Mouse (Mus musculus) left cerebral cortex, postnatal 10 days (tissue): ENCODE measurements around the gene Gna15. TPM values are rescaled to one million over a fixed set of nuclear protein-coding genes. Genes with fewer than 3 reads are reported as not detected.

Source experiments
- DNase-seq, 2 experiments: peaks; one replicate each; pipeline ENCODE4 v3.0.0; 2021 to 2022; ENCODE audit warnings: low spot score in 2 of 2, mixed read lengths in 1 of 2; ENCODE audit errors: extremely low spot score in 1 of 2
- intact Hi-C: fragments of 180-260 bp; cut with DNase I; formaldehyde crosslinking; loops from one replicate; pipeline ENCODE4 v1.15.1; 2025
- total RNA-seq, 2 experiments: library from RNA; stranded (reverse); gene quantifications; 2 replicates each; pipeline ENCODE4 v1.2.3; 2021

Gene Gna15
- total RNA-seq, 2 experiments from 2014 or later: 2.3 to 2.9 TPM

GRCm38 (mm10) chr10:81557491-81557890 lies 33.5 kb upstream of the Gna15 start:
- intact Hi-C loops: loop anchor here (10.0 kb wide), 1 partner anchor 47 kb away; the partner anchor contains the start of genes BC025920 and Tle6

GRCm38 (mm10) chr10:81556282-81556681 lies 32.3 kb upstream of the Gna15 start:
- intact Hi-C loops: loop anchor here (10.0 kb wide), 1 partner anchor 49 kb away; the partner anchor contains the start of genes BC025920 and Tle6
- DNase-seq: no peak

More at GRCm38 (mm10) chr10:81557491-81557890, 33.5 kb upstream of the Gna15 start:
- DNase-seq: no peak

DNA sequence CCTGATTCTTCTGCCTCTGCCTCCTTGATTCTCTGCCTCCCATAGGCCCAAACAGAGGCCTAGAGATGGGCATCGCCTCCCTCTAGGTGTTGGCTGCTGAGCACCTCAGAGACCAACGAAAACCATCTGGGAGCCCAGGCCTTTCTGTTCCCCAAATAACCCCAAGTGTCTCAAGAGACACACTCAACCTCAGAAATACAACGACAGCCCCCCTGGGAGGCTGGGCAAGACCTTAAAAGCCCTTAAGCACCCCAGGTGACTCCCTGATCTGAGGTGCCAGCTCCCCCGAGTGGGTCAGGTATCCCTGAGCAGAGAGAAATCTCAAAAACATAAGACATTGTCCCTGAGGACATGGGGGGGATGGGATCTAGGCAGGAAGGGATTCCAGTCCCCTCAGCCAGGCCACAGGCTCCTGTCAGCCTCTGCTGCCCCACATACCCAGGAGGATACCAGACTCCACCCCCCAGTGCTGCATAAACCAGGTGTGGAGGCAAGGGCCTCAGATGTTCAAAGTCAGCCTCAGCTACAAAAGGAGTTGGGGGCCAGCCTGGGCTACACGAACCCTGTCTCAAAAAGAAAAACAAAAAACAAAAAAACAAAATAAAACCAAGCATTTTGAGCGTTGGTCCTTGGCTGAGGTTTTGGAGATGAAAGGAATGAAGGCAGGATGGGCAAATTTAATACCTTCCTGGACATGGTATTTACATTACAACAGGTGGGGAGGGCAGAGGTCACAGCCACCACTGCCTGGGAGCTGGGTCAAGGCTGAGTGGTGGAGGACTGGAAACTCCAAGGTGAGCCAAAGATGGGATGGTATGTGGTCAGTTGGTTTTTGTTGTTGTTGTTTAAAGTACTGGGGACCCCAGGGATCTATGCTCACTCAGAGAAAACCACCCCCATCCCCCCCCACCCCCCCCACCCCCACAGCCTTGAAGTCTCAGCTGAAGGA lies 30.1 kb upstream of the Gna15 start:
- no peak for DNase-seq
- intact Hi-C loops: loop anchor here (10.0 kb wide), 1 partner anchor 51 kb away; the partner anchor contains the start of genes BC025920 and Tle6

GRCm38 (mm10) chr10:81553232-81553631 lies 29.2 kb upstream of the Gna15 start:
- DNase-seq: no peak
- intact Hi-C loops: loop anchor here (10.0 kb wide), 1 partner anchor 52 kb away; the partner anchor contains the start of genes BC025920 and Tle6

- DNase-seq: peak; percentile 86 to 92
- intact Hi-C loops: loop anchor here (10.0 kb wide), 1 partner anchor 53 kb away; the partner anchor contains the start of genes BC025920 and Tle6
These were observed 27.6 kb upstream of the Gna15 start for GRCm38 (mm10) chr10:81551597-81552102.

DNA sequence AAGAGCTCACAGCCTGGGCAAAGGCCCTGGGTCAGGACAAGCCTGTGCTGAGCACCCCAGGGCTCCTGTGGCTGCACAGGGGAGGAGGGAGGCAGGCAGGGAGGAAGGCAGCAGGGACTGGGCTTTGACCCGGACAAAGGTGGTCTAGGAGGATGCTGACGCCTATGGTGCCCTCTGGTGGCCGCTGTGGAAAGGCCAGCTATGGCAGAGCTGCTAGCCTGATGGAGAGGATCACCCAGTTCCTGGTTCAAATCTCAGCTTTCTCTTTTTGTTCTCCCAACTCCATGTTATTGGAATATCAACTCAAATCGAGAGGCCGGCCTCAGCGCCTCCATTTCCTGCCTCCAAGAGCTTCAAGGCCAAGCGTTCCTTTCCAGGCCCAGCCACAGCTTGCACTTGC lies 26.2 kb upstream of the Gna15 start:
- intact Hi-C loops: loop anchor here (10.0 kb wide), 1 partner anchor 55 kb away; the partner anchor contains the start of genes BC025920 and Tle6
- DNase-seq: peak in 1 of 2 experiments; percentile 74

DNA sequence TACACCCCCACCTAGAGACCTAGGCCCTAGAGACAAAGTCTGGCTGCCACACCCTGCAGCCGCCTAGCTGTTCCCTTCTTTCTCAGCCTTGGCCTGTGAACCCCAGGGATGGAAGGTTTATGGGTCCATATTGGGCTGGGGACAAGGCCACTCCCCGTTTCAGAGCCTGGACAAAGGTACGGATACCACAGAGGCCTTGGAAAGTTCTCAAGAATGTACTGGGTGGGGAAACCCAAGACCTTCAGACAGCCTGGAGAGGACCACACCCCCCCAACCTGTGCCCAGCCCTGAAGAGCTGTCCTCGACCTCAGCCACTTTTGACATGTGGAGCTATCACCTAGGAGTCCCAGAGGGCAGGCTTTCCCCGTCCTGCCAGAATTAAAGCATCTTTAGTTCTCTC lies 24.9 kb upstream of the Gna15 start:
- intact Hi-C loops: no loop called here
- DNase-seq: no peak

GRCm38 (mm10) chr10:81546788-81547571 lies 23.0 kb upstream of the Gna15 start:
- intact Hi-C loops: no loop called here

DNA sequence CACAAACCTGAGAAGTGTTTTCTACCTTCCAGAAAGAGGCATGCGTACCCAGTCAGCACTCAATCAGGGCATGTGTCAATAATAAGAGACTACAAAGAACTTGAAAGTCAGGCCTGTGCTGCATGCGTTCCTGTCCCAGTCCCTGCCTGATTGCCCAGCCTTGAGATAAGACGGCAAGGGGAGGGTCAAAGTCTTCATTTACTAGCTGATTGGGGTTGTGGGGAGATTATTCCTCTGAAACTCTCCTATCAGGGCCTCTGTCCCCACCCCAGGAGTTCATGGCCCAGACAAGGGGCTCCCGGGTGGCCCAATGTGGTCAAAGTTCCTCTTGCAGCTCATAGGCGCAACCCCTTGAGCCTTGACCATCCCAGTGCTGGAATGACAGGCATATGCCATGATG lies 22.3 kb upstream of the Gna15 start:
- no peak for DNase-seq
- intact Hi-C loops: no loop called here

More at GRCm38 (mm10) chr10:81546788-81547571, 23.0 kb upstream of the Gna15 start:
- no peak for DNase-seq

DNA sequence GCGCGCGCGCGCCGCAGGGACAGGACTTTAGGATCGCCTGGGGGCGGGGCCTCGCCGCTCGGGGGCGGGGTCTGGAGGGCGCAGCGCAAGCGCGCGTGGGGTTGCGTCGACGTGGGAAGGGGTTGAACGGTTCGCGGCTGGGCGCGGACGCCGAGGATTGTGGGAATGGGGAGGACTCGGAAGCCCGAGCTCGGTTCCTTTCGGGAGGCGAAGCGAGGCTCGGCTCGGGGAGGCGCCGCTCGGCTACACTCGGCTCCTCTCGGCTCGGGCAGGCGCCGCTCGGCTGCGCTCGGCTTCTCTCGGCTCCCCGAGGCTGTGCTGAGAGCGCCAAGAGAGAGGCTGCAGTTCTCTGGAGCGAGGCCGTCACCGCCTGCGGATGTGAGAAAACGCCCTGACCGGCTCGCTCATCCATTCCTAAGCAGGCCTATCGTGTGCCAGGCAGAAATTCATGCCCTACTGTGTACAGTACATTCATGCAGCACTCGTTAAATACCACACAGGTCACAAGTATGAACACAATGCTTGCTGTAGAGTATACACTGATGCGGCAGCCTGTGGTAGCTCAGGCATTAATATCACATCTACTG lies 21.2 kb upstream of the Gna15 start, which contains the start of gene Gna11:
Gene Gna11 (minus strand): TSS at position 30 of the 587 bp plus-strand sequence.
- intact Hi-C loops: no loop called here
- DNase-seq: peak; percentile 98 to 100

DNA sequence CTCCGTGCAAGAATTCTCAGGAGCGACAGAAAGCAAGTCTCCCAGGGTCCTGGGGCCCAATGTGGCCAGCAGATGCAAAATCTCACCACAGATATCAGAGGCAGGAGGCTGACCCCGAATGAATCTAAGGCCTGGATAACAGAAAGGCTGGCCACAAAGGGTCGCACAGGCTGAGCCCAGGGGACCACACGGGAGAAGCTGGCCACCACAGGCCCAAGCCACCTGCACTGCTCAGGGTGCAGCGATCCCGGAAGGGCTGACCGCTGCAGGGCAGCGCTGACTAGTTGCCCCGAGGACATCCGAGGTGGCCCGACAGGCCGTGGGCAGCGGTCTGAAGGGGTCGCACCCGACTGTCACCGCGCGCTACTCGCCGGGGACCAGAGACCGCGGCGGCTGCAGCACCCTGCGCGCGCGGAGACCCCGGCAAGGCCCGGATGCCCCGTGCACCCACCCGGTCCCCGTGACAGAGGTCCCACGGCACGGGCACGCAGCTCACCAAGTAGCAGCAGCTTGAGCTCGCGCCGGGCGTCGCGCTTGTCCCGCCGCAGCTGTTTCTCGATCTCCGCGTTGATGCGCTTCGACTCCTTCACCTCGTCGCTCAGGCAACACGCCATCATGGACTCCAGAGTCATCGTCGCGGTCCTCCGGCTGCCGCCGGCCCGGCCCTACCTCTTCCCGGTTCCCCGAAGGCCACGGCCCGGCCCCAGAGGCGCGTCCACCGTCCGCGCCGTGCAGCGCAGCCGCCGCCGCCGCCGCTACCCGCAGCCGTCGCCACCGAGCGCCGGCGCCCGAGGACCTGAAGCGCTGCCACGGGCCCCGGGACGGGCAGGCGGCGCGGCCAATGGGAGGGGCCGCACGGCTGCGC lies 20.5 kb upstream of the Gna15 start:
- no peak for DNase-seq
- intact Hi-C loops: no loop called here

- intact Hi-C loops: no loop called here
These were observed 19.6 kb upstream of the Gna15 start for GRCm38 (mm10) chr10:81543633-81544032.

DNA sequence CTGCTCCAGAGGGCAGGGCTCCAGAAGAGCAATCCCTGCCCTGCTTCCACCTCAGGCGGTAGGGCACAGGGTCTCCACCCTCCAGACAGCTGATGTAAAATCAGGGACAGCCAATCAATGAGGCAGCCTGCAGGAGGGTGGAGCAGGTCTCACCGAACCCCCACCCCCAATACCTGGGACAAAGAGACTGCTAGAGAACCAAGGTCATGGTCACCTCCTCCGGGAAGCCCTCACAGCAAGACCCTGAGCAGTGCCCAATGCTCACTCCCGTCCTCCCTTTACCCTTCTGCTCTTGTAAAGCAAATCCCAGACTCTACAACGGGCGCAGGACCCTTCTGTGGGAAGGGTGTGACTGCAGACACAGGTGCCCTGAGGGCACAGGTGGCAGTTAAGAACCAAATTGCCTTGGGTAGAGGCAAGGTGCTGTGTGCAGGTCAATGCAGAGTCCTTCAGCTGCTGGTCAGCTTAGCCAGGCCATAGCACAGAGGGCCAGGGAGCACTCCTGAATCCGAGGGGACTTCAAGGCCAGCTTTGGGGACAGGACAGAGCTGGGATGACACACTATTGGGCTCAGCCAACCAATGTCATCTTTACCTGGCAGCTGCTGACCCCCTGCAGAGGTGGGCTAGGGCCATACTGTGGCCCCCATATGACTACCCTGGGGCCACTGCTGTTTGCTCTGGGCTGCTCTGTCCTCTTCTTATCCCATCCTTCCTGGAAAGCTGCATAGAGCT lies 18.9 kb upstream of the Gna15 start:
- intact Hi-C loops: no loop called here
- no peak for DNase-seq

More at GRCm38 (mm10) chr10:81543633-81544032, 19.6 kb upstream of the Gna15 start:
- DNase-seq: no peak

DNA sequence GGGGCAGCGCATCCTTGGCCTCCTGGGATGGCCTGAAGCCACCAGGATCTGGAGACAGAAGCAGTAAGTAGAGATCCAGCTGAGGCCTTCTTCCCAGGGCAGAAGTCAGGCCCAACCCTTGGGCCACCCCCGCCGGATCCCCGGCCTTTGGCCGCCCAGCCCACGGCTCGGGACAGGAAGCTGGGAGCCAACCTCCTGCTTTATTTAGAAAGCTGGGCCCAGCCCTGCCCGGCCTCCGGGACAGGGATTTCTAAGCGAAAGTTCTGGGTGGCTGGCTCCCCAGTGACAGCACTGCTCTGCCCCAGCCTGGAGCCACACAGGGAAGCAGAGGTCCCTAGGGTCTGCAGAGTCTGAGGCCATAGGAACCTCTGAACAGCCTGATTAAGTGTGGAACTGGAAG lies 17.8 kb upstream of the Gna15 start:
- peak in 1 of 2 experiments; percentile 81 for DNase-seq

DNA sequence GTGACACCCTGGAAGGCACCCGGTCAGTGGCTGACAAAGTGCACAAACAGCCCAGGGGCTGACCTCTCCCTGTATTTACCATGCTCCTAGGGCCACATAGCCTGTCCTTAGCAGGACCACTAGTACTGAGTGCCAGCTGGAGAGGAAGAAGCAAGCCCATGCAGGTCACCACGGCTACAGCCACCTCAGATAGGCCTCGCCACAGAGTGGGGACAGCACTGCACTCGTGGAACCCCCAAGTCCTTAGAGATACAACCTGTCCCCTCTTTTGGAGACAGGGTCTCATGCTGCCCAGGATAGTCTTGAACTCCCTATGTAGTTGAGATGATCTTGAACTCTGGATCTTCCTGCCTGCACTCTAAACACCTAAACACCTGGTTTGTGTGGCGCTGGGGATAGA lies 17.3 kb upstream of the Gna15 start:
- DNase-seq: no peak
- intact Hi-C loops: no loop called here

More for the DNA sequence above, 17.8 kb upstream of the Gna15 start:
- intact Hi-C loops: no loop called here

GRCm38 (mm10) chr10:81538321-81539048 lies 14.5 kb upstream of the Gna15 start:
- DNase-seq: no peak
- intact Hi-C loops: loop anchor here (5.0 kb wide), 1 partner anchor 36 kb away; the partner anchor contains the start of gene S1pr4
